Mouse (Mus musculus): ENCODE results near the gene Chst3. TPM values are rescaled to one million over a fixed set of nuclear protein-coding genes. Genes with fewer than 3 reads are reported as not detected.

Gene Chst3
- polyA plus RNA-seq, 1 experiment from 2014 or later, result 0.72 TPM

Small RNAs within 50 kb of the gene (microRNA-seq; reads per million reads assigned to microRNA genes)
- not detected for gene Gm22117

Other genes with a start within 250 kb of the Chst3 start
- 33.2 and 33.8 TPM in 2 replicates for gene Ascc1, start 216.5 kb downstream of the Chst3 start, polyA plus RNA-seq (2016; fragmentation: Nextera tagmentation; extraction: Ambion mirVana)
- gene Anapc16, start 216.1 kb downstream of the Chst3 start, polyA plus RNA-seq (2016; fragmentation: Nextera tagmentation; extraction: Ambion mirVana), result 79.4 and 84.7 TPM in 2 replicates
- gene Spock2, start 113.0 kb downstream of the Chst3 start, polyA plus RNA-seq (2016; fragmentation: Nextera tagmentation; extraction: Ambion mirVana), result 2.2 and 2.3 TPM in 2 replicates
- 95.6 and 100.0 TPM in 2 replicates for gene Psap, start 58.4 kb upstream of the Chst3 start, polyA plus RNA-seq (2016; fragmentation: Nextera tagmentation; extraction: Ambion mirVana)
- 1.8 TPM in 2 replicates for gene Vsir, start 127.6 kb upstream of the Chst3 start, polyA plus RNA-seq (2016; fragmentation: Nextera tagmentation; extraction: Ambion mirVana)
- 0.20 and 0.31 TPM in 2 replicates for gene Gm17455, start 180.5 kb upstream of the Chst3 start, polyA plus RNA-seq (2016; fragmentation: Nextera tagmentation; extraction: Ambion mirVana)